Comparison of ENCODE assay signal across 9 mouse cellular contexts in the genomic region with DNA sequence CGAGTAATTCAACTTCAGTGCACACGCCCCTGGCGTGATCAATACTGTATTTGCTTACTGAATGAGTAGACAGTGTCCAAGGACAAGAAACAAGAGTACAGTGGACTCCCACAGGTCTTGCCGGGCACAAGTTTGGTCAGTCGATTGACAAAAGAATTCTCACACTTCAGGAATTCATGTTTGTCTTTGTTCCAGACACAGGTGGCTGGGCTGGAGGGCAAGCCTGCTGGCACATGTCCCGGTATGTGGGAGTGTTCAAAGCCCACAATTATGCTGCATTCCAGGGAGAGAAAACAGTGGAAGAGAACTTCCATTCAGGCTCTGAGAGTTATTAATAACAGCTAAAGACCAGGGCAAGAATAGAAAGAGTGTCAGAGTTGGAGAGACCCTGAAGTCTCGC. TPM values are rescaled to one million over a fixed set of nuclear protein-coding genes. Genes with fewer than 3 reads are reported as not detected.
DNase-seq lines count a peak whose midpoint lies in the region; ATAC-seq and TF ChIP-seq lines count a peak whose summit lies in the region.
"Had no signal": no experiment of that assay in that cellular context is flagged by ENCODE, and none has a peak within 500 bp of the region (broad histone marks: within the 10 kb centered on the region; RNA-seq: fewer than 3 reads in every experiment).

No protein-coding gene starts in this region.

- no peak overlapping the region for H3K27ac ChIP-seq in midbrain, embryonic 14.5 days (replicated peaks; ENCODE audit: low read depth, low read length)
- H3K27ac ChIP-seq in midbrain, embryonic 13.5 days, result no peak overlapping the region
- H3K27ac ChIP-seq in embryonic facial prominence, embryonic 14.5 days (replicated peaks; ENCODE audit: low read depth, low read length), result peak overlapping the region; percentile 80
- peak overlapping the region; percentile 13; the same call in 1 of the 2 replicates for H3K27ac ChIP-seq in intestine, embryonic 16.5 days (ENCODE audit: low read length)

- ATAC-seq in midbrain, embryonic 14.5 days (ENCODE audit: low FRiP score, low TSS enrichment), result no peak
- ATAC-seq in midbrain, embryonic 13.5 days, result no peak
- ATAC-seq in embryonic facial prominence, embryonic 14.5 days (ENCODE audit: low read depth), result peak; percentile 80
- ATAC-seq in intestine, embryonic 16.5 days, result peak; percentile 58
- ATAC-seq in erythroid progenitor cell, adult 5-6 weeks (replicated peaks; ENCODE audit: low FRiP score, poor library complexity, severe bottlenecking), result no peak

- H3K27me3 ChIP-seq in midbrain, embryonic 14.5 days (ENCODE audit: control insufficient read depth, insufficient read depth, low read length), result no peaks in the 10 kb centered on the region
- no peaks in the 10 kb centered on the region for H3K27me3 ChIP-seq in midbrain, embryonic 13.5 days
- no peaks in the 10 kb centered on the region for H3K27me3 ChIP-seq in embryonic facial prominence, embryonic 14.5 days (replicated peaks; ENCODE audit: control insufficient read depth, insufficient read depth, low read length)
- no peaks in the 10 kb centered on the region for H3K27me3 ChIP-seq in intestine, embryonic 16.5 days (replicated peaks; ENCODE audit: control insufficient read depth, insufficient read depth, low read length)
- H3K27me3 ChIP-seq: liver, embryonic 13.5 days had no signal

- no peak overlapping the region for H3K4me3 ChIP-seq in midbrain, embryonic 14.5 days (replicated peaks; ENCODE audit: low read depth, low read length)
- H3K4me3 ChIP-seq in midbrain, embryonic 13.5 days (replicated peaks), result no peak overlapping the region
- H3K4me3 ChIP-seq in embryonic facial prominence, embryonic 14.5 days (ENCODE audit: low read depth, low read length), result no peak overlapping the region
- H3K4me3 ChIP-seq in intestine, embryonic 16.5 days (ENCODE audit: low read length), result no peak overlapping the region
- H3K4me3 ChIP-seq in lung, adult 2 months (replicated peaks; ENCODE audit: extremely low read depth, low read depth, low read length), result no peak overlapping the region
- H3K4me3 ChIP-seq: liver, embryonic 13.5 days had no signal

- no peak for TF ChIP-seq POLR2A in lung, adult 2 months (IDR thresholded peaks at IDR 0.05; ENCODE audit: borderline replicate concordance, extremely low read depth, low read depth, low read length)

- no peaks in the 10 kb centered on the region for H3K36me3 ChIP-seq in midbrain, embryonic 14.5 days (ENCODE audit: control insufficient read depth, insufficient read depth, low read length)
- no peaks in the 10 kb centered on the region for H3K36me3 ChIP-seq in midbrain, embryonic 13.5 days
- no peaks in the 10 kb centered on the region for H3K36me3 ChIP-seq in embryonic facial prominence, embryonic 14.5 days (ENCODE audit: control insufficient read depth, insufficient read depth, low read length)
- H3K36me3 ChIP-seq in intestine, embryonic 16.5 days (ENCODE audit: control insufficient read depth, insufficient read depth, low read length), result no peaks in the 10 kb centered on the region

- no peak overlapping the region for H3K9ac ChIP-seq in midbrain, embryonic 14.5 days (replicated peaks; ENCODE audit: low read length)
- no peak overlapping the region for H3K9ac ChIP-seq in midbrain, embryonic 13.5 days (replicated peaks)
- H3K9ac ChIP-seq in embryonic facial prominence, embryonic 14.5 days (ENCODE audit: low read depth, low read length), result no peak overlapping the region; the same call in 1 of the 2 replicates
- no peak overlapping the region for H3K9ac ChIP-seq in intestine, embryonic 16.5 days (ENCODE audit: low read depth, low read length)
- H3K9ac ChIP-seq: liver, embryonic 13.5 days had no signal

- no peak for TF ChIP-seq CTCF in lung, adult 2 months (IDR thresholded peaks at IDR 0.05; ENCODE audit: insufficient read depth, low read length)

- WGBS in midbrain, embryonic 14.5 days, result 43% methylated on average over 7 of the region's 7 CpGs
- 36% methylated on average over 7 of the region's 7 CpGs for WGBS in midbrain, embryonic 13.5 days
- WGBS in embryonic facial prominence, embryonic 14.5 days, result 13% methylated on average over 7 of the region's 7 CpGs
- WGBS in intestine, embryonic 16.5 days, result 26% methylated on average over 7 of the region's 7 CpGs
- WGBS in lung, adult 2 months, result 27% methylated on average over 7 of the region's 7 CpGs

- H3K9me3 ChIP-seq in midbrain, embryonic 14.5 days (ENCODE audit: control insufficient read depth, low read length), result no peaks in the 10 kb centered on the region
- H3K9me3 ChIP-seq in midbrain, embryonic 13.5 days, result no peaks in the 10 kb centered on the region
- H3K9me3 ChIP-seq in embryonic facial prominence, embryonic 14.5 days (ENCODE audit: control insufficient read depth, low read length), result no peaks in the 10 kb centered on the region
- H3K9me3 ChIP-seq in intestine, embryonic 16.5 days (ENCODE audit: control insufficient read depth, low read length), result no peaks in the 10 kb centered on the region
- H3K9me3 ChIP-seq: liver, embryonic 13.5 days had no signal

- H3K4me2 ChIP-seq in midbrain, embryonic 14.5 days (ENCODE audit: low read length), result no peak overlapping the region
- H3K4me2 ChIP-seq in midbrain, embryonic 13.5 days (replicated peaks), result no peak overlapping the region
- H3K4me2 ChIP-seq in embryonic facial prominence, embryonic 14.5 days (ENCODE audit: low read depth, low read length), result no peak overlapping the region
- H3K4me2 ChIP-seq in intestine, embryonic 16.5 days (ENCODE audit: low read depth, low read length), result no peak overlapping the region
- H3K4me2 ChIP-seq: liver, embryonic 13.5 days had no signal

- DNase-seq in midbrain, embryonic 14.5 days, result peak; percentile 33
- peak; percentile 93 for DNase-seq in embryonic facial prominence, embryonic 14.5 days (ENCODE audit: low spot score)
- peak; percentile 76 for DNase-seq in lung, adult 2 months
- no peak for DNase-seq in layer of hippocampus, adult 11-12 months (ENCODE audit: low spot score)
- DNase-seq in left cerebral cortex, adult 9 months (ENCODE audit: low spot score in 2 of 2), result no peak
- DNase-seq: liver, embryonic 13.5 days had no signal

- no peaks in the 10 kb centered on the region for H3K4me1 ChIP-seq in midbrain, embryonic 14.5 days (ENCODE audit: control insufficient read depth, insufficient read depth, low read length)
- H3K4me1 ChIP-seq in midbrain, embryonic 13.5 days (replicated peaks), result peaks cover 20% of the 10 kb centered on the region
- peaks cover 22% of the 10 kb centered on the region for H3K4me1 ChIP-seq in embryonic facial prominence, embryonic 14.5 days (ENCODE audit: control insufficient read depth, insufficient read depth, low read length)
- H3K4me1 ChIP-seq in intestine, embryonic 16.5 days (ENCODE audit: control insufficient read depth, insufficient read depth, low read length), result peaks cover 30% of the 10 kb centered on the region
- peaks cover 5% of the 10 kb centered on the region; the same call in 1 of the 2 replicates for H3K4me1 ChIP-seq in lung, adult 2 months (ENCODE audit: control insufficient read depth, insufficient read depth, low read length)

RNA-seq across cellular contexts. Expression of gene Lax1, which starts 6.0 kb away (rescaled TPM):
- polyA plus RNA-seq in midbrain, embryonic 14.5 days (2014; fragmentation: Nextera tagmentation; extraction: Ambion mirVana), result not detected in 2 replicates
- polyA plus RNA-seq in midbrain, embryonic 13.5 days (2015; fragmentation: Nextera tagmentation; extraction: Ambion mirVana), result 0.07 TPM in 1 of 2 replicates, not detected in the other
- polyA plus RNA-seq in embryonic facial prominence, embryonic 14.5 days (2014; fragmentation: Nextera tagmentation; extraction: Ambion mirVana), result 0.11 and 0.80 TPM in 2 replicates
- polyA plus RNA-seq in intestine, embryonic 16.5 days (2015; fragmentation: Nextera tagmentation; extraction: Ambion mirVana), result 0.44 and 0.66 TPM in 2 replicates
- polyA plus RNA-seq in lung, adult 2 months (2012; rRNA removed), result 1.6 and 2.5 TPM in 2 replicates
- 2.9 TPM in 1 of 2 replicates, not detected in the other for total RNA-seq in erythroid progenitor cell, adult 5-6 weeks (2015; ENCODE audit: low replicate concordance)
- 1.8 and 4.0 TPM in 2 replicates for total RNA-seq in erythroid progenitor cell, adult 5-6 weeks (2017; ENCODE audit: low replicate concordance)

RNA-seq across cellular contexts. Expression of gene Gm38394, which starts 34.8 kb away (rescaled TPM):
- 5.2 and 6.3 TPM in 2 replicates for polyA plus RNA-seq in midbrain, embryonic 14.5 days (2014; fragmentation: Nextera tagmentation; extraction: Ambion mirVana)
- 3.5 TPM in 2 replicates for polyA plus RNA-seq in midbrain, embryonic 13.5 days (2015; fragmentation: Nextera tagmentation; extraction: Ambion mirVana)
- polyA plus RNA-seq in embryonic facial prominence, embryonic 14.5 days (2014; fragmentation: Nextera tagmentation; extraction: Ambion mirVana), result 11.0 and 11.5 TPM in 2 replicates
- polyA plus RNA-seq in intestine, embryonic 16.5 days (2015; fragmentation: Nextera tagmentation; extraction: Ambion mirVana), result 3.2 TPM in 2 replicates
- 3.4 and 5.3 TPM in 2 replicates for polyA plus RNA-seq in lung, adult 2 months (2012; rRNA removed)
- 23.4 and 43.6 TPM in 2 replicates for total RNA-seq in erythroid progenitor cell, adult 5-6 weeks (2015; ENCODE audit: low replicate concordance)
- 9.1 and 22.3 TPM in 2 replicates for total RNA-seq in erythroid progenitor cell, adult 5-6 weeks (2017; ENCODE audit: low replicate concordance)

RNA-seq across cellular contexts. Expression of gene Zbed6, which starts 35.2 kb away (rescaled TPM):
- 0.61 TPM in 1 of 2 replicates, not detected in the other for polyA plus RNA-seq in midbrain, embryonic 14.5 days (2014; fragmentation: Nextera tagmentation; extraction: Ambion mirVana)
- polyA plus RNA-seq in midbrain, embryonic 13.5 days (2015; fragmentation: Nextera tagmentation; extraction: Ambion mirVana), result not detected in 2 replicates
- polyA plus RNA-seq in embryonic facial prominence, embryonic 14.5 days (2014; fragmentation: Nextera tagmentation; extraction: Ambion mirVana), result not detected in 2 replicates
- polyA plus RNA-seq in intestine, embryonic 16.5 days (2015; fragmentation: Nextera tagmentation; extraction: Ambion mirVana), result not detected in 2 replicates
- 2.0 and 4.6 TPM in 2 replicates for polyA plus RNA-seq in lung, adult 2 months (2012; rRNA removed)
- 5.4 TPM in 1 of 2 replicates, not detected in the other for total RNA-seq in erythroid progenitor cell, adult 5-6 weeks (2015; ENCODE audit: low replicate concordance)
- 25.3 and 36.0 TPM in 2 replicates for total RNA-seq in erythroid progenitor cell, adult 5-6 weeks (2017; ENCODE audit: low replicate concordance)
- polyA plus RNA-seq: liver, embryonic 13.5 days had no signal

Comparison
In these comparisons a context has a peak if more than half of its experiments do, and no peak if none do; other contexts are left out.
1. ATAC-seq: peak in embryonic facial prominence, embryonic 14.5 days (single experiment) and intestine, embryonic 16.5 days (single experiment); none in midbrain, embryonic 14.5 days (single experiment), midbrain, embryonic 13.5 days (single experiment) and erythroid progenitor cell, adult 5-6 weeks (single experiment).
2. DNase-seq: peak in midbrain, embryonic 14.5 days (single experiment), embryonic facial prominence, embryonic 14.5 days (single experiment) and lung, adult 2 months (single experiment); none in layer of hippocampus, adult 11-12 months (single experiment) and left cerebral cortex, adult 9 months (0 of 2).
3. H3K27ac ChIP-seq: peak in embryonic facial prominence, embryonic 14.5 days (single experiment) and intestine, embryonic 16.5 days (single experiment); none in midbrain, embryonic 14.5 days (single experiment) and midbrain, embryonic 13.5 days (single experiment).